Mouse (Mus musculus) yolk sac, embryonic 10.5 days (tissue): ENCODE measurements around the gene Sema3g.

Experiments
- DNase-seq: peaks from one replicate; pipeline ENCODE4 v3.0.0-alpha.2; 2017; ENCODE audit warnings: low spot score

The Sema3g gene

DNA sequence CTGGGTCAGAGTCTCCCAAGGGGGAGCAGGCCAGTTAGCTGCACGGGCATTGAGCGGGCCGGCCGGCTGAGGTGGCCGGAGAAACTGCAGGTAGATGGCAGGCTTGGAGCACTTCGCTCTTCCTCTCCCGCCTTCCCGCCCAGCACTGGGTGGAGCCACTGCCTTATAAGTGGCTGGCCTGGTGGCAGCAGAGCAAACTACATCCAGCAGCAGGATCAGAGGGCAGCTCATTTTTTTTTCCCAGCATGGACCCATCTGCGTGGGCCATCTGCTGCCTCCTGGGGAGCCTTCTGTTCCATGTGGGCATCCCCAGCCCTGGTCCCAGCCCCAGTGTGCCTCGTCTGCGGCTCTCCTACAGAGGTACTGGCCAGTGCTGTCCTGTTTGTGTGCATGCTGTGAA is at the start of gene Sema3g:
Sema3g (plus strand) TSS at position 195 of the 400 bp plus-strand sequence.
- peak; percentile 67 for DNase-seq

DNA sequence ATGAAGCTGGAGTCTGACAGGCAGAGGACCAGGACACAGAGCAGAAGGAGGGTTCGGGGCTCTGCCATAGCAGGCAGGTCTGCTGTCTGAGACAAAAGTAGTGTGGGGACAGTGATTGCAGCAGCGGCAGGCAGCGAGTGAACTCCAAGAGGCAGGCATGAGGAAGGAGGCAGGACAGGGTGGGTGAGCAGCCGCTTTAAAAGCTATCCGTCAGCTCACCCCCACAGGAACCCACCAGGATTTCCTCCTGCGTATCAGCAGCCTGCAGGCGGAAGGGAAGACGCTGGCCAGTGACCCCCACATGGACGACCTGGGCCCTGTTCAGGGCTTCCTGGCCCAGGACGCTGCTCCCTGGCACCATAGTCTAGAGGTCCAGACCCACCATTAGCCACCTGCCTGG is 49.2 kb upstream of the Sema3g start, which contains the start of gene Stab1:
Stab1 (minus strand) TSS at position 217 of the 400 bp plus-strand sequence.
- DNase-seq: peak; percentile 29

- no peak for DNase-seq
Measured at GRCm38 (mm10) chr14:31169508-31169907, 48.2 kb upstream of the Sema3g start.

DNA sequence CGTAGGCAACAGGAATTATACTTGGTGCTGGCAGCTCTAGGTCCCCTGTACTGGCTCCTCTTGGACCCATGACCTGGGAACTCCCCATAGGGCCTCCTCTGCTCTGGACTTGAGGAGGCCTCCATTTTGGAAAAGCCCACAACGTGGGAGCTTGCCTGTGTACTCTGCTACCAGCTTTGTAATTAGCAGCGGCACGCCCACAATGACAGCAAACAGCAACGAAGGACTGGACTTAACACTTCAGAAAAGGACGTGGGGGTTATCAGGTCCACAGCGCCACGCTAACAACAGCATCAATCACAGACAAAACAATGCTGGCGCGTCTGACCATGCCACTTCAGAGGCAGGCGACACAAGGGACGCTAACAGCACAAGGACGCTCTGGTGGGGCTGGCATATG is 46.7 kb upstream of the Sema3g start:
- DNase-seq: no peak

DNA sequence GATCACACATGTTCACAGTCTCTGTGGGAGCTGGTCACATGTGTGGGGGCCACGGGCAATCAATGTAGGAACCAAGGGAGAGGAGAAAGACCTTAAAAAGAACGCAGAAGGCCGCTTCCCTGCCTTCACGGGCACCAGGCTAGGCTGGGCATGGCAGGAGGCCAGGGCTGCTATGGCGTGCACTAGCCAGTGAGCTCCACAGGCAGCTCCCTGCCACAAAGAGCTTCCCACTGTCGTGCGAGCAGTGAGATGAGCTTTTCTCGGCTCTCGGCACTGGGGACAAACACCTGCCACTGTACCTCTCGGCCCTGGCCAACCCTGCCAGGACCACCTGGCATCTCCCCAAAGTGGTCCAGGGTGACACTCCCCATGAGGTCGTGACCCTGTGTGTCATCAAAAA is 46.3 kb upstream of the Sema3g start:
- no peak for DNase-seq

DNA sequence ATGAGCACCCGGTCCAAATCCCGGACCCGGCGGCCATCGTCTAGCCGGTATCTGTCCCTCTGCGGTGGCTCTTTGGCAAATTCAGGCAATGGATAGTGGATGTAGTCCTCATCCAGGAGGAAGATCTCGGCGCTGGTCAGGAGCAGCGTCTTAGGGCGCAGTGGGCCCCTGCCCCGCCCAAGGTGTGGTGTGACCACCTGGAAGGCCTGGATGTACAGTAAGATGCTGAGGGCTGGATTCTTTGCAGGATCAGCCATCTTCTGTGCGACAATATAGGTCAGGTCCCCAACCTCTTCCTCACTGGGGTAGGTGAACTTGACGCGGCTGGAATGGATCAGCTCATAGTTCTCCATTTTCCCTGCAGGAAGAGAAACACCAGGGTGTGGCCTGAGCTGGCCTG is 45.8 kb upstream of the Sema3g start:
- DNase-seq: no peak

GRCm38 (mm10) chr14:31172781-31173455 is 44.7 kb upstream of the Sema3g start:
- DNase-seq: no peak

- DNase-seq: no peak
Measured at GRCm38 (mm10) chr14:31173537-31173936, 44.1 kb upstream of the Sema3g start.

GRCm38 (mm10) chr14:31177287-31177686 is 40.4 kb upstream of the Sema3g start:
- DNase-seq: no peak

DNA sequence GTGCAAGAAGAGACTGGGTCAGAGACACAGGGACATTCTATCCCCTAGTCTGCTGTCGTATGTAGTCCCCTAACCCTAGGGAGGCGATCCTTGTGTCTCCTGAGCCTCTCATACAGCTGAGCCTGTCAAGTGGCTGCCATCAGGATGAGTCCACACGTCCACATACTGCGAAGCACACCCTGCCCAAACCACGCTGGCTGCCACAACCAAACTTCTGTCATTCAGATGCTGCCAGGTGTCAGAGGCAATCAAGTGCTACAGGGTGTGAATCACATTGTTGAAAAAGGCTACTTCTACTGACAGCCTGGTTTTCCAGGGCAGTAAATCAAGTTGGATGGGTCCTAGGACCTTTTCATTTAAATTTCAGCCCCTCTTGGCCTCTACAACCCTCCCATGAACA is 39.9 kb upstream of the Sema3g start:
- DNase-seq: no peak

DNA sequence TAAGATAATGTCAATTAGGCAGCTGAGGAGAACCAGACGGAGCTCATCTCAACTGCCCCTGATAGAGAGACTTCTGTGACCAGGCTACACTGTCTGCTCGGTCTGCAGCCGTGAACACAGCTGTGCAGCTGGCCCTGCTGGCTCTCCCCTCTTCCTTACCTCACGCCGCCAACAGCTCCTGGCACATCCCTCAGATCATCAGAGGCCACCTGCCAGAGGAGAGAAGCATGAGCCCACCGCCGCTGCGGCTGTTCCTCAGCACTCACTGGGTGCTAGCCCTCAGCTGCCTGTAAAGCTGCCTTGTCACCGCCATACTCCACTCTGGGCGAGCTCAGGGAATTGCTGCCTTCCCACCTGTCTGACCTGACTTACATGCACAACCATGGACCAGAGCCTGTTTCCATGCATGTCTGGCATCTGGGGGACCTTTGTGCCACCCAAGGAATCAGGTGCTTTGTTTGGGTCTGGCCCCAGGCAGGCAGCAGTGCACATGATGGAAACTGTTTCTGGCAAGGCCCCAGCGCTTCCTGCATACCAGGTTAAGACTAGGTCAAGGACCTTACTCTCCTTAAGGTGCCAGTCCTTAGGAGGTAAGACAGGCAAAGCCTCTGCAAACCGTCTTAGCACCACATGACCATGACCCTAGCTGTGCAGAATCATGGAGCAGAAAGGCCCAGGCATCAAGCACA is 37.8 kb upstream of the Sema3g start:
- DNase-seq: no peak

DNA sequence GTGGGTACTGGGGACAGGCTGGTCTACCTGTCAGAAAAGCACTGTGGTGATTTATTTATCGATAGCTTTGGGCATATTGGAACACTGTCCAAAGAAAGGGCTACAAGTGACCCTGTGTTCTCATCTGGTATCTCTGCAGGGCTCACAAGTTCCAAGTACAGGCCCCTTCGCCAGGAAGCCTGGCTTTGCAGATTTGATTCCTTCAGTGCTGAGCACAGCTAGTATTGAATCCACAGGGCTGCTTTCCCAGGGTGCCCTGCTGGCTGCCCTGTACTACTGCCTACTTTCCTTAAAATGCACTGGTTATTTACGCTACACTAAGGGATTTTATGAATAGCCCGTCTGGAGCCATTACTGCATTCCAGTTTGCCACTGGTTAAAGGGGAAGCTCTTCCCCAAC is 36.1 kb upstream of the Sema3g start:
- DNase-seq: no peak

- DNase-seq: peak; percentile 89
Measured at GRCm38 (mm10) chr14:31182786-31183290, 34.8 kb upstream of the Sema3g start.

GRCm38 (mm10) chr14:31183541-31183940 is 34.1 kb upstream of the Sema3g start:
- no peak for DNase-seq

DNA sequence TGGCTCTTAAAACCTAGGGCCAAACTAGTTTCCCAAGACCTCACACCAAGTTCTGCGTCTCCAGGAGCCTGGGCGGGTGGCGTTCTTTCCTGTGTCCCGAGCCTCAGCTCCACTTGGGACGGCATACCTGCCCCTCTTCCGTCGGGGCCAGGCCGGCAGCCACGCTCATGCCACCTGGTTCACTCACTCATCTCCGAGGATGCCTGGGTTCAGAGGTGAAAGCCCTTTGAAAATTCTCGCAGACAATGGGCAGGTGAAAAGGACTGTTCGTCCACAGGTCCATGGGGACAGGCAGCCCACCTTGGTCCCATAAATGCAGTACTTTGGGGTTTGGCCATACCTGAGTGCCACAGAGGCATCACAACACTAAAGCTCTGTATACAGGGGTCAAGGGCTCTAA is 33.5 kb upstream of the Sema3g start:
- DNase-seq: no peak

GRCm38 (mm10) chr14:31186656-31187055 is 31.0 kb upstream of the Sema3g start:
- DNase-seq: no peak

DNA sequence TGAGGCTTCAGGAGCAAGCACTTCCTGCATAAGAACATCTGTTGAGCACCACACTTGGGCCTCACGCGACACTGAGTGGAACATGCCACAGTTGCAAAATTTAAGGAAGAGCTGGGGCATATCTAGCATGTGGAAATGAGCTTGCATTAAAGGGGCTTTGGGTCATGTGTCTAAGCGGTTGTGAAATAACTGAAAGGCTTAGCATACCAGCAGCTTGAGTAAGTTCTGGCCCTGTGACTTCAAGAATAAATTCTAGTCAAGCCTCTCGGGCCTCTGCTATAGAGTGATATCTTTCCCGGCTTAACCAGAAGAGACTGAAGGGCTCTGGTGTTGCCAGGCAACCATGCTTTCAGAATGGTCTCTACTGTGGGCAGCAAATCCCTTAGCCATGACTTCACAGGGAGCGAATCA is 28.9 kb upstream of the Sema3g start:
- DNase-seq: no peak

DNA sequence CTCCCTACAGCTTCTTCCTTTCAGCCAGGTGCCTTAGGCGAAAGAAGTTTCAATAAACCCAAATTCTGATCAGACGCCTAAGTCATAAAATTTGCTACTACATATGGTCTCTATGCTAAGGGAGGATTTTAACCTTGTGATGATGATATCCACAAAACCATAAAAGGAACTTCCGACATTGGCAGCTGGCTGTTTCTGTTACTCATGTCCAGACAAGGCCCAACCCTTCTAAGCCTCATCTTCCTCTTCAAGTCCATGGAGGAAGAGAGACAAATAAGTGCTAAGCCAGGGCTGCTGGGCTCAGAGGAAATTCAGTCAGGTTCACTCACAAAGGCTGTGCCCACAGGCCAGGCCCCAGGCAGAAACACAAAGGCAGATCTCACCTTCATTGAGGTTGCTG is 28.3 kb upstream of the Sema3g start:
- no peak for DNase-seq

DNA sequence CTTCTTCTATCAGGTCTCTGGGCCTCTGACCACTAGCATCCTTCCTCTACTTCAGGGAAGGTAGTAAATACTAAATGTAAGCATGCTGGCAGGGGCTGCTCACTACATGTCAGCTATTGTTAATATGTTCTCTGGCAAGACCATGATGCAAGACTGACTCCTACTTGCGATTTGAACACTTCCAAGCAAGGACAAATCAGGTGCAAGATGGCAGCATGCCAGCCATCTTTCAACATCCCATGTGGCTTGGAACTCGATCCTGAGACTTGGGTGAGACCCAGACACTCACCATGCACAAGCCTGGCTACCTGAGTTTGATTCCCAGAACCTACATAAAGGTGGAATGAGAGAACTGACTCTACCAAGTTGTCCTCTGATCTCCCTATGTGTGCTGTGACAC is 25.7 kb upstream of the Sema3g start:
- no peak for DNase-seq

DNA sequence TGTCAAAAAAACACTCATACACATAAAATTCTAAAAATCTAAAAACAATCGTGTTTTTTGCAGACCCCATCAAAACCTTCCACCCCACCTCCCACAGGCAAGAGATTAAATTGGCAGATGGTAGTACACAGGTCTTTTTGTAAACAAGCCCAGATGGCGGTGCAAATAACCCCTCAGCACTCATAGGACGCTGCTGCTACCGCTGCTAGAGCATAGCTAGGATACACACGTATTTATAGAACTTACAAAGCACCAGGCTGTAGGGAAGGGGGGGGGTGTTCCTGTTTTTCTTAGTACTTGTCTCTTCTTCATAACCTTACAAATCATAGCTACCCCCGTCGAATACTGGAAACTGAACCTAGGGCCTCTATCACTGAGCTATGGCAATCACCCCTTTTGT is 23.9 kb upstream of the Sema3g start:
- DNase-seq: no peak

DNA sequence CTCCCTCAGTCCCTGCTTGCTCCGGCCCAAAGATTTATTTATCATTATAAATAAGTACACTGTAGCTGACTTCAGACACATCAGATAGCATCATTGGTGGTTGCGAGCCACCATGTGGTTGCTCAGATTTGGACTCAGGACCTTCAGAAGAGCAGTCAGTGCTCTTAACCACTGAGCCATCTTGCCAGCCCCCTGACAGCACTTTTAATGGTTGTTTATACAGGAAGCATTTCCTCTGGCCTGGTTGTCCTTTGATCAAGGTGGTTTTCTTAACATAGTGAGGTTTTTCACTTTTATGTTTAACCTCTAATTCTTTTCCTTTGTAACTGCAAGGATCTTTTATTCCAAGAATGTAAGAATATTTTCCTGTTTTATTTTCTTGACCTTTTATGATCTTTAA is 23.2 kb upstream of the Sema3g start:
- DNase-seq: no peak

DNA sequence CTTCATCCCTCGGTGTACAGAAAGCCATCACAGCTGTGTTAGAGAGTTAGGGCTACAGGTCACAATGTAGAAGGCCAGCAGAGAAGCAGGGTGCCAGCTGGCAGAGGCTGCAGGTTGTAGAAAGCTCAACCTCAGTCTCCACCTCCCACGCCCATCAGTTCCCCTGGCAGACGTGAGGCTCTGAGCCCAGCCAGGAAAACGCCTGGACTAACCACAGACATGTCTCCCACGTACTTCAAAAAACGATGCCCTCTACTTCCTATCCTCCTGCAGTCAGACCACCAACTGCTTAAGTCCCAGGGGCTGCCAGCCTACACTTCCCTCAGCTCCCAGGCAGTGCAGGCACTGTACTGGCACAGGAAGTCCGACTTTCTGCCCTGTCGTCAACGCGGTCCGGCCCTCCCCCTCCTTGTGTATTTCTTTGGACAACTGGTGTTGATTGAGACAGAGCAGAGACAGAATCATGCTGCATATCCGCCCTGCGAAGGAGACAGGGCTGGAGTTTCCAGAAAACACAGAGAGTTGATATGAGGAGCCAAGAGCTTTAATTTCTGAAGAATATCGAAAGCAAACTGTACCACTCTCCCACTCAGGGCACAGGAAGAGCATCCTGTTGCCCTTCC is 22.7 kb upstream of the Sema3g start:
- DNase-seq: no peak

DNA sequence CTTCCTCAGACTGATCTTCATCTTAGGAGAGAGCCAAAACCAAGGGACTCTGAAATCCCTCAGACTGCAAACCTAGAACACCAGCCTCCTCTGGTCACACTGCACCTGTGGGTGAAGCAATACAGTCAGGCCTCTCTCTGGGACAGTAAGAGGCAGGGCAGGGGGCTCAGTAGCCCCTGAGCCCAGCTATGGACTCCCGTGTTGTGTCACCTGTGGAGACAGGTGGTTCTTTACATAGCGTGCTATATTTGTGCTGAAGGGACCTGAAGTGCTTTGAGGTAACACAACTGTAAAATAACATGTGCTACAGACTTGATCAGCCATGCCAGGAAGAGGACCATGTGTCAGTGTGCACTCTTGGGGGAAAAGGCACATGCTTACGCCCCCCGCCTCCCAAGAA is 22.1 kb upstream of the Sema3g start:
- DNase-seq: no peak
